Mouse (Mus musculus) midbrain, embryonic 15.5 days (tissue): ENCODE measurements around the gene Ces1c. TPM values are rescaled to one million over a fixed set of nuclear protein-coding genes. Genes with fewer than 3 reads are reported as not detected.

Experiments used
- ATAC-seq: fragments of 200-750 bp; cut with Nextera tagmentation; replicated peaks from 2 replicates; pipeline ENCODE4 v1.8.0; 2017; ENCODE audit warnings: moderate TSS enrichment
- H3K27ac ChIP-seq: fragments of 300-500 bp; sonication (generic); 2 replicates; pipeline ENCODE4 v1.5.1; 2015; ENCODE audit warnings: mild to moderate bottlenecking, inconsistent platforms
- H3K27me3 ChIP-seq: fragments of 300-500 bp; sonication (generic); replicated peaks from 2 replicates; pipeline ENCODE4 v1.6.1; 2015; ENCODE audit warnings: inconsistent platforms
- H3K36me3 ChIP-seq: fragments of 300-500 bp; sonication (generic); replicated peaks from 2 replicates; pipeline ENCODE4 v1.6.1; 2015; ENCODE audit warnings: inconsistent platforms
- H3K4me1 ChIP-seq: fragments of 300-500 bp; sonication (generic); 2 replicates; pipeline ENCODE4 v1.6.1; 2015; ENCODE audit warnings: inconsistent platforms
- H3K4me2 ChIP-seq: fragments of 300-500 bp; sonication (generic); 2 replicates; pipeline ENCODE4 v1.6.1; 2015; ENCODE audit warnings: inconsistent platforms, mild to moderate bottlenecking, moderate library complexity
- H3K4me3 ChIP-seq: fragments of 300-500 bp; sonication (generic); 2 replicates; pipeline ENCODE4 v1.5.1; 2015; ENCODE audit warnings: mild to moderate bottlenecking, inconsistent platforms
- H3K9ac ChIP-seq: fragments of 300-500 bp; sonication (generic); 2 replicates; pipeline ENCODE4 v1.6.1; 2015; ENCODE audit warnings: mild to moderate bottlenecking, inconsistent platforms
- H3K9me3 ChIP-seq: fragments of 300-500 bp; sonication (generic); 2 replicates; pipeline ENCODE4 v1.6.1; 2016; ENCODE audit warnings: inconsistent platforms
- WGBS: fragments of 180-500 bp; shearing (Covaris S2); methylation state at CpG from one replicate; pipeline ENCODE4 v1.1.7; 2015; ENCODE audit warnings: mixed read lengths; 5-methylcytosine and 5-hydroxymethylcytosine counted together
- polyA plus RNA-seq: library from polyadenylated mRNA; unstranded; fragments of >200 nt; fragmentation: Nextera tagmentation; extraction: Ambion mirVana; gene quantifications from 2 replicates; pipeline ENCODE4 v1.2.1, GENCODE M21; 2015

Ces1c gene
- not detected in 2 replicates for polyA plus RNA-seq

DNA sequence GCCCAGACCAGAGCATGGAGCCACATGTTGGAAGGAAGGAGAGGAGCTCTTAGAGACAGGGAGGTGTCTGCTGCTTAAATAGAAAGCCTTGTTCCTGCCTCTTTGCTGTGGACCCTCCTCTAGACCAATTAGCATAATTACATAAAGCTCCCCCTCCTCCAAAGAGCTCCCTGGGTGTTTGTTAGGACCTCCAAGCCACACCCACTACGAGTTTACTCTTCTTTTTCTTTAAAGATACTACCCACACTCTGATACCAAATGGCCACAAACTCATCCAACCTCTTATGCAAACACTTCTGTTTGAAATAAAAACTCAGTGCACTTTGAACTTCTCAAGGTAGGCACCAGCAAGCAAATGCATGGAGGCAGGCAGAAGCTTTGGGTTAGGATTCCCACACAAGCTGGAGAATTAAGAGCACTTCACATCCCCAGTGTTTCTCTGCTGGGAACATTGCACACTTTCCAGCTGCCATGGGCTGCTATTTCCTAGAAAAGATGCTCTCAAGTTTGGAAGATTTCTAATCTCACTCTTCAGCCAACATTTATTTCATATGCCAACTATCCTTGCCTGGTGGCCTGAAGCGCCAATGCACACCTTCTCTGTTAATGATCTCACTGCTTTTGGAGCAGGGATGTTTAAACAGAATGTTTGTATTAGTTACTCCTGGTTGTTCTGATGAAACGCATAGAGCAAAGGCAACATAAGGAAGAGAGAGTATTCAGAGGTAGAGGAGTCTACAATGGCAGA is at the start of gene Ces1c:
Gene Ces1c, minus strand, starts transcription at position 51 of the 748 bp plus-strand sequence.
- Histone ChIP-seq H3K4me1 (no peaks in the 10 kb centered on the region), H3K27me3 (no peaks in the 10 kb centered on the region), H3K27ac (no peak within 1 kb of the TSS), H3K36me3 (no peaks in the 10 kb centered on the region), H3K9me3 (no peaks in the 10 kb centered on the region), H3K9ac (no peak within 1 kb of the TSS), H3K4me2 (no peak within 1 kb of the TSS), H3K4me3 (no peak within 1 kb of the TSS)
- ATAC-seq: no peak
- WGBS: 90% methylated on average over 3 of the region's 3 CpGs

DNA sequence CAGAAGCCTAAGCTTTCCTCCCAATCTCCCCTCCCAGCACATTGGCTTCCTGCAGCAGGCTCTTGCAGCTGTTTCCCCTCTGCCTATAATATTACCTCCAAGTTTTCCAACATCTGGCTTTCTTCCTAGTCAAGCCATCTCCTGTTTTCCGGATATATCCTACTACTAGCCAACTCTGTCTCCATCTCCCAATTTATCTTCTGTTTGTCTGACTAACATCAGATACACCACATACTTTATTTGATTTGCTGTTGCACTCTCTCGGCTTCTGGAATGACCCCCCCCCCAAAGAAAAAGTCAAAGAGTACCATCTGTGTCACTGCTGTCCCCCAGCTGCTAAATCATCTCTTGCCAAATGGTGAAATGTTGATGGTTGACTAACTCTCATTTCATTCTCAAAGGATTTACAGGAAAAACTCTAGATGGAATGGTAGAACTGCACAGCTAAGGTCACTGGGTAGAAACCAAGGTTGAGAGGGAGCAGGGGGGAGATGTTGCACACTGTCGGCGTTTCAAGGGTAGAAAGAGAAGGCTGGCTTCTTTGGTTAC is 49.6 kb upstream of the Ces1c start:
- H3K9ac ChIP-seq: no peak overlapping the region
- no peaks in the 10 kb centered on the region for H3K9me3 ChIP-seq
- no peak overlapping the region for H3K4me3 ChIP-seq
- ATAC-seq: no peak
- 88% methylated on average over 4 of the region's 4 CpGs for WGBS
- no peaks in the 10 kb centered on the region for H3K27me3 ChIP-seq
- no peak overlapping the region for H3K4me2 ChIP-seq
- H3K27ac ChIP-seq: no peak overlapping the region
- no peaks in the 10 kb centered on the region for H3K36me3 ChIP-seq
- no peaks in the 10 kb centered on the region for H3K4me1 ChIP-seq

DNA sequence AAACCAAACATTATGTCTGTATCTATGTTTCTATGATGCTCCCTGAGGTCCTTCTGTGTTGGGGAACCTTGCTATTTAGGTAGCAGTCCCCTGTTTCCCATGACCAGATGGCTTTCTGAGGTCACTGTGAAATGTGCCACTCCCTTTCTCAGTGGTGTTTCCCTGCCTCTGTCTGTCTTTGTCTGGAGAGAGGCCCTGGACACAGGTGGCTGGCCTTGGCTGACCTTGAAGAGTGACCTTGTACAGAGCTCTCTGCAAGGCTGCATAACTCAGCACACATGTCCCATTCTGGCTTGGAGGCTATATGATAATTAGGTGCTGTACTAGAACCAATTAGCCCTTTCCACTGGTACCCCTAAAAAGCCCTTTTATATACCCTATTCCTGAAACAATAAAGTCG is 45.5 kb upstream of the Ces1c start:
- H3K4me1 ChIP-seq: no peaks in the 10 kb centered on the region
- H3K36me3 ChIP-seq: no peaks in the 10 kb centered on the region
- no peaks in the 10 kb centered on the region for H3K9me3 ChIP-seq
- H3K4me3 ChIP-seq: no peak overlapping the region
- no peaks in the 10 kb centered on the region for H3K27me3 ChIP-seq
- ATAC-seq: no peak
- no peak overlapping the region for H3K9ac ChIP-seq
- WGBS: 54% methylated on average over 1 of the region's 1 CpGs
- no peak overlapping the region for H3K27ac ChIP-seq
- no peak overlapping the region for H3K4me2 ChIP-seq

DNA sequence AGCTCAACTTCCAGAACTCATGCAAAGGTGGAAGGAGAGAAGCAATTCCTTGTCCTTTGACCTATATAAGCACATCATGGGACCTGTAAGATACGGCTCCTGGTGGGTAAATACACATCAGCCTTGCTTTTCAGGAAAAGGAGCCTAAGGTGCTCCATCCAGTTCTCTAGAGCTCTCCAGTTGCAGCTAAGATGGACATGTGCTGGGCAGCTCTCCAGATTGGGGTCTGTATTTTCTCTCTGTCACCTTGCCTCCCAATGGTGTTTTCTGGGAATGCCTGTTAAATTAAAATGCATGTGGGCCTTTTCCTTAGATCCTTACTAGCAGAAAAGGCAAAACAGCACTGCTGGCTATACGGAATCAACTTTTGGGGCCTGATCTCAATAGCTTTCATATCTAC is 43.5 kb upstream of the Ces1c start:
- H3K36me3 ChIP-seq: no peaks in the 10 kb centered on the region
- H3K27me3 ChIP-seq: no peaks in the 10 kb centered on the region
- H3K9me3 ChIP-seq: no peaks in the 10 kb centered on the region
- H3K4me1 ChIP-seq: no peaks in the 10 kb centered on the region
- H3K4me3 ChIP-seq: no peak overlapping the region
- H3K27ac ChIP-seq: no peak overlapping the region
- ATAC-seq: no peak
- 90% methylated on average over 2 of the region's 2 CpGs for WGBS
- H3K4me2 ChIP-seq: no peak overlapping the region
- no peak overlapping the region for H3K9ac ChIP-seq

DNA sequence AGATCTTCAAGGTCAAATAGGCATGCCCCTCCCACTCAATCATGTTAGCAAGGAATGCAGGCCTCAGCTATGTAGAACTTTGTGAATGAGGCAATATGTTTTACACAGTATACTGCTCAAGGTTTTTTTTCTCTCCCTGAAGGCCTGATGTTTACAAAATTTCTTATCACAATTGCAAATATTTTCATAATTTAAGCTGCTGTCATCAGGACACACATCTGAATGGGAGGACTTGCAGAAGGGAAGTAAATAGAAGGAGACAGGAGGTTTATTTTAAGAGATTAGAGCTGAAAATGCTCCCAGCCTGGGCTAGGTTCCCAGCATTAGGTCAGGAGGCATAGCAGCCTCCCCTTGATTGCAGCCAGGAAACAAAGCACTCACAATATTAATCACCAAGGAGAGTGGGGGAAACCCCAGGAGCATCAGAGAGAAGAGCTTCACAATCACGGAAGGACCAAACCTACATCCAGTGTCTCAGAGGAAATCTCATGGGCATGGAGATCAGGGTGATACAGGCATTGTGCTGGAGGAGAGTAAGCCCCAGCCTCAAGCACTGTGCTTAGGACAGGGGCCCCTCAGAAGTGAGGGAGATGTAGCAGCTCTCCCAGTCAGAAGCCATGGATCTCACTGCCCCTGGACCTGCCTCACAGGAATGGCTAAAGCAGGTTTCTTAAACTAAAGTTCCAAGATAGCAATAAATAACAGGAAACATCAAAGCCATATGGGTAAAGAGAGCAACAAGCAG is 40.9 kb upstream of the Ces1c start:
- Histone ChIP-seq H3K36me3 (no peaks in the 10 kb centered on the region), H3K27ac (no peak overlapping the region), H3K4me3 (no peak overlapping the region), H3K9ac (no peak overlapping the region), H3K9me3 (no peaks in the 10 kb centered on the region), H3K27me3 (no peaks in the 10 kb centered on the region), H3K4me2 (no peak overlapping the region), H3K4me1 (no peaks in the 10 kb centered on the region)
- no peak for ATAC-seq
- WGBS: 38% methylated on average over 1 of the region's 1 CpGs

DNA sequence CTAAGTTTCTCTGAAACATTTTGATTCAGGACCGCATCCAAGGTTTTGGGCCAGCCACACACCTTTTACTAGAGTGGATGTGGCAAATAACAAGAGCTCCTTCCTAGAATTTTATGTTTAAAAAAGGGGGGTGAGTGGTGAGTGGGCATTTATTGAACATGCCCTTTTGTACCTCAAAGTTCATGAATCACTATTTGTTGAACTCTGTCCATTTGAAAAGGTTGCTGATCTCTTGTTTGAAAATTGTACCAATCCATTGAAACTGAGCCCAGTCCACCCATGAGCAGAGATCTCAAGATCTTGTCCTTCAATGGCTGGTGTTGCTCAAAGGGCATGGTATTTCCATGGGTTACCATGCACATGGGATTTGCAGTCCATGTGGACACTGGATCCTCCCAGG is 32.3 kb upstream of the Ces1c start:
- Histone ChIP-seq H3K4me2 (no peak overlapping the region), H3K9ac (no peak overlapping the region), H3K4me3 (no peak overlapping the region), H3K36me3 (no peaks in the 10 kb centered on the region), H3K27ac (no peak overlapping the region), H3K27me3 (no peaks in the 10 kb centered on the region), H3K9me3 (no peaks in the 10 kb centered on the region), H3K4me1 (no peaks in the 10 kb centered on the region)
- no peak for ATAC-seq
- 97% methylated on average over 1 of the region's 1 CpGs for WGBS

DNA sequence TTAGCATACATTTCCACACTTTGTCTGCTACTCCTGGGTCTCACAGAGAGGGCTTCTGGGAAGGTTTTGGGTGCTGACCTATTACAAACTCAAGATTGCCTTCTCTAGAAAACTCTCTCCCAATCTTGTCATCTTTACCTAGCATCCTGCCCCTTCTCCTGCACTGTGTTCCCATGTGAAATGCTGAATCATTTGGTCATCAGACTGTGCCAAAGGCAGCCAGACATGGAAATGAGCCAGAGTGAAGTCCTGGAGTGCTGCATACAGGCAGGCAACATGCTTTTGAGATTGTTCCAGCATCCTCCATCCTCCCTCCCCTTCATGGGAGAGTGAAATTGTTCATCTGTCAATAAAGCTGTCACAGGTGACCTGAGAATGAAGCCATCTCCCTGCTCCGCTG is 20.3 kb upstream of the Ces1c start:
- H3K36me3 ChIP-seq: no peaks in the 10 kb centered on the region
- no peak overlapping the region for H3K27ac ChIP-seq
- no peak overlapping the region for H3K4me3 ChIP-seq
- no peak overlapping the region for H3K4me2 ChIP-seq
- no peak overlapping the region for H3K9ac ChIP-seq
- 94% methylated on average over 1 of the region's 1 CpGs for WGBS
- ATAC-seq: no peak
- no peaks in the 10 kb centered on the region for H3K4me1 ChIP-seq
- no peaks in the 10 kb centered on the region for H3K27me3 ChIP-seq
- H3K9me3 ChIP-seq: no peaks in the 10 kb centered on the region

DNA sequence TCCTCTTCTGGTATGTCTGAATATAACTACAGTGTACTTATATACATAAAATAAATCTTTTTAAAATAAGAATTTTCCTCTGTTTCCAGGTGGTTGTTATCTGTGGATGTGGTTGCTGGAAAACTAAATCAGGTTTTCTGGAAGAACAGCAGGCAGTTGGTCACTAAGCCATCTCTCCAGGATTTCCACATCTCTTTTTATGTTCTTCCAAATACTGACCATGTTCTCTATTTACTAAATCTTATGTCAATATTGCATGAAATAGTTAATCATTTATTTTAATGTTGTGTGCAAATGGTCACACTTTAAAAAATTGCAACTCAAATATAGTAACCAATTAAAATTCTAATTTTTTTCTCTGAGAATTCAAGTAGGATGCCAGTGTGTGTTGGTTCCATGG is 16.2 kb upstream of the Ces1c start:
- H3K27me3 ChIP-seq: no peaks in the 10 kb centered on the region
- no peaks in the 10 kb centered on the region for H3K4me1 ChIP-seq
- H3K9ac ChIP-seq: no peak overlapping the region
- no peak overlapping the region for H3K4me2 ChIP-seq
- no peak for ATAC-seq
- no peak overlapping the region for H3K4me3 ChIP-seq
- H3K9me3 ChIP-seq: no peaks in the 10 kb centered on the region
- H3K36me3 ChIP-seq: no peaks in the 10 kb centered on the region
- H3K27ac ChIP-seq: no peak overlapping the region

DNA sequence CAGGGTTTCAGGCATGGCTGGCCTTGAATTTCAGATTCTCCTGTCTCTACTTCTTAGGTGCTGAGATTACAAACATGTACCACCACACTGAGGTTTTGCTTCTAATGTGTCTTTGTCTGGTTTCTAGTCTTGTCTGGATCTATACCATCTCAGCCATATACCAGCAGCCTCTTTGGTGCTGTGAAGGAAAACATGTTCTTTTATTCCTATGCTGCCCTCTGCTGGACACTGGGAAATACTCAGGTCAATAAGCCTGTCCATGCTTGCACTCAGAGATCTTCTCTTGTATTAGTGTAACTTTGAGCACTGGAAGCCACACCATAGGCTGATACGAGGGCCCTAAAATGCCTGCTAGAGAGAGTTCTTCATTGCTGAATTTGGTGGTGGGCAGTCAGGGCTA is 9.6 kb upstream of the Ces1c start:
- Histone ChIP-seq H3K4me1 (no peaks in the 10 kb centered on the region), H3K4me3 (no peak overlapping the region)

DNA sequence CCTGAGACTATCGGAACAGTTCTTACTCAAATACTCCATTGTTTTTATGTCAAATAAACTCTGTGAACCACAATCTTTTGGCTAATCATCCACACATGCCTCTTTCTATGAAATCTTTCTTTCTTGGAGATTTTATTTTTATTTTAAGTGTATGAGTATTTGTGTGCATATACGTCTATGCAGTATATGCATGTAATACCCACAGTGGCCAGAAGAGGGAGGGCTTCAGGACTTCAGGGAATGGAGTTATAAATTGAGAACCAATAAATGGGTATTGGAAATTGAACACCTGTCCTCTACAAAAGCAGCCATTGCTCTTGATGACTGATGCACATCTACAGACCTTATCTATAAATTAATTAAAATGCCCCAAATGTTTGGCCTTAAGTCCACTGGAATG is 1.1 kb upstream of the Ces1c start:
- H3K27ac ChIP-seq: no peak overlapping the region
- H3K4me3 ChIP-seq: no peak overlapping the region
- H3K27me3 ChIP-seq: no peaks in the 10 kb centered on the region
- 89% methylated on average over 2 of the region's 2 CpGs for WGBS
- no peaks in the 10 kb centered on the region for H3K4me1 ChIP-seq
- no peak overlapping the region for H3K4me2 ChIP-seq
- H3K9ac ChIP-seq: no peak overlapping the region
- H3K36me3 ChIP-seq: no peaks in the 10 kb centered on the region
- no peaks in the 10 kb centered on the region for H3K9me3 ChIP-seq
- no peak for ATAC-seq

More for the DNA sequence above, 9.6 kb upstream of the Ces1c start:
- no peaks in the 10 kb centered on the region for H3K36me3 ChIP-seq
- no peak overlapping the region for H3K9ac ChIP-seq
- WGBS: 51% methylated on average over 1 of the region's 1 CpGs
- H3K4me2 ChIP-seq: no peak overlapping the region
- H3K27me3 ChIP-seq: no peaks in the 10 kb centered on the region
- H3K9me3 ChIP-seq: no peaks in the 10 kb centered on the region
- no peak overlapping the region for H3K27ac ChIP-seq
- no peak for ATAC-seq

DNA sequence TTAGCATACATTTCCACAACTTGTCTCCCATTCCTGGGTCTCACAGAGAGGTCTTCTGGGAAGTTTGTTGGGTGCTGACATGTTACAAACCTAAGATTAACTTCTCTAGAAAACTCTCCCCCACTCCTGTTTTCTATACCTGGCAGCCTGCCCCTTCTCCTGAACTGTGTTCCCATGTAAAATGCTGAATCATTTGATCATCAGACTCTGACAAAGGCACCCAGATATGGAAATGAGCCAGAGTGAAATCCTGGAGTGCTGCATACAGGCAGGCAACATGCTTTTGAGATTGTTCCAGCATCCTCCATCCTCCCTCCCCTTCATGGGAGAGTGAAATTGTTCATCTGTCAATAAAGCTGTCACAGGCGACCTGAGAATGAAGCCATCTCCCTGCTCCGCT is 4.6 kb downstream of the Ces1c start:
- Histone ChIP-seq H3K4me3 (no peak overlapping the region), H3K9ac (no peak overlapping the region), H3K36me3 (no peaks in the 10 kb centered on the region), H3K27me3 (no peaks in the 10 kb centered on the region), H3K4me1 (no peaks in the 10 kb centered on the region), H3K9me3 (no peaks in the 10 kb centered on the region), H3K4me2 (no peak overlapping the region), H3K27ac (no peak overlapping the region)
- WGBS: 72% methylated on average over 2 of the region's 2 CpGs
- no peak for ATAC-seq

DNA sequence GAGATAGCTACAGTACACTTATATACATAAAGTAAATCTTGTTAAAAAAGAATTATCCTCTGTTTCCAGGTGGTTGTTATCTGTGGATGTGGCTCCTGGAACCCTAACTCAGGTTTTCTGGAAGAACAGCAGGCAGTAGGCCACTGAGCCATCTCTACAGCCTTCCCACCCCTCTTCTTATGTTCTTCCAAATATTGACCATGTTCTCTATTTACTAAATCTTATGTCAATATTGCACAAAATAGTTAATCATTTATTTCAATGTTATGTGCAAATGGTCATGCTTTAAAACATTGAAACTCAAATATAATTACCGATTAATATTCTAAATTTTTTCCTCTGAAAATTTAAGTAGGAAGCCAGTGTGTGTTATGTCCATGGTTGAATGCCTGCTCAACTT is 9.1 kb downstream of the Ces1c start:
- H3K27ac ChIP-seq: no peak overlapping the region
- H3K4me2 ChIP-seq: no peak overlapping the region
- H3K9me3 ChIP-seq: no peaks in the 10 kb centered on the region
- H3K9ac ChIP-seq: no peak overlapping the region
- ATAC-seq: no peak
- H3K4me1 ChIP-seq: no peaks in the 10 kb centered on the region
- H3K27me3 ChIP-seq: no peaks in the 10 kb centered on the region
- no peak overlapping the region for H3K4me3 ChIP-seq
- no peaks in the 10 kb centered on the region for H3K36me3 ChIP-seq
- whole genome bisulfite sequencing: 97% methylated on average over 1 of the region's 1 CpGs

DNA sequence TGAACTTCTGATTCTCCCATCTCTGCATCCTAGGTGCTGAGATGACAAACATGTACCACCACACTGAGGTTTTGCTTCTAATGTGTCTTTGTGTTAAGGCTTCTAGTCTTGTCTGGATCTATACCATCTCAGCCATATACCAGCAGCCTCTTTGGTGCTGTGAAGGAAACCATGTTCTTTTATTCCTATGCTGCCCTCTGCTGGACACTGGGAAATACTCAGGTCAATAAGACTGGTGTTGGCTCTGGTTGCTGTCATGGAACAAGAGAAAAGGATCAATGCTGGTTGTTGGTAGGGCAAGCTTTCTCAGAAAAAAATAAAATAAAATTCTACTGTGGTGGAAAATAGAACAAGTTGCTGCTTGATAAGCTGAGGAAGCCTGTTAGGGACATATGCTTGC is 35.7 kb downstream of the Ces1c start:
- no peaks in the 10 kb centered on the region for H3K4me1 ChIP-seq
- H3K9me3 ChIP-seq: no peaks in the 10 kb centered on the region
- no peaks in the 10 kb centered on the region for H3K36me3 ChIP-seq
- H3K27me3 ChIP-seq: no peaks in the 10 kb centered on the region
- no peak for ATAC-seq
- H3K27ac ChIP-seq: no peak overlapping the region
- no peak overlapping the region for H3K4me2 ChIP-seq
- H3K9ac ChIP-seq: no peak overlapping the region
- no peak overlapping the region for H3K4me3 ChIP-seq
